Mouse (Mus musculus) heart, embryonic 11.5 days (tissue): ENCODE measurements around the gene Ip6k1. TPM values are rescaled to one million over a fixed set of nuclear protein-coding genes. Genes with fewer than 3 reads are reported as not detected.
A peak's percentile ranks its signal among the peaks of the same experiment; 100 is the strongest.

ENCODE experiments used
- ATAC-seq: fragments of 200-750 bp; cut with Nextera tagmentation; replicated peaks from 2 replicates; pipeline ENCODE4 v1.8.0; 2017; ENCODE audit warnings: moderate library complexity; ENCODE audit not compliant: insufficient number of reproducible peaks, low FRiP score, low TSS enrichment
- H3K27ac ChIP-seq: fragments of 300-500 bp; sonication (generic); 2 replicates; pipeline ENCODE4 v1.5.1; 2014; ENCODE audit warnings: mild to moderate bottlenecking, low read depth, low read length
- H3K27me3 ChIP-seq: fragments of 300-500 bp; sonication (generic); 2 replicates; pipeline ENCODE4 v1.6.1; 2014; ENCODE audit warnings: mild to moderate bottlenecking, low read length, mixed read lengths; ENCODE audit not compliant: control insufficient read depth, insufficient read depth
- H3K36me3 ChIP-seq: fragments of 300-500 bp; sonication (generic); 2 replicates; pipeline ENCODE4 v1.6.1; 2014; ENCODE audit warnings: mild to moderate bottlenecking, low read length, moderate library complexity, mixed read lengths; ENCODE audit not compliant: control insufficient read depth, insufficient read depth
- H3K4me1 ChIP-seq: fragments of 300-500 bp; sonication (generic); 2 replicates; pipeline ENCODE4 v1.6.1; 2014; ENCODE audit warnings: low read length; ENCODE audit not compliant: control insufficient read depth, insufficient read depth
- H3K4me2 ChIP-seq: fragments of 300-500 bp; sonication (generic); 2 replicates; pipeline ENCODE4 v1.6.1; 2014; ENCODE audit warnings: mild to moderate bottlenecking, moderate library complexity
- H3K4me3 ChIP-seq: fragments of 300-500 bp; sonication (generic); 2 replicates; pipeline ENCODE4 v1.5.1; 2014; ENCODE audit warnings: low read depth, low read length
- H3K9ac ChIP-seq: fragments of 300-500 bp; sonication (generic); 2 replicates; pipeline ENCODE4 v1.6.1; 2014; ENCODE audit warnings: mild to moderate bottlenecking, low read depth, low read length, moderate library complexity
- H3K9me3 ChIP-seq: fragments of 300-500 bp; sonication (generic); replicated peaks from 2 replicates; pipeline ENCODE4 v1.6.1; 2016; ENCODE audit warnings: low read length; ENCODE audit not compliant: control insufficient read depth
- whole genome bisulfite sequencing: fragments of 180-500 bp; shearing (Covaris S2); extraction: QIAGEN DNeasy Blood & Tissue Kit; methylation state at CpG from one replicate; pipeline ENCODE4 v1.1.7; 2014; ENCODE audit not compliant: insufficient replicate concordance; 5-methylcytosine and 5-hydroxymethylcytosine counted together
- polyA plus RNA-seq: library from polyadenylated mRNA; unstranded; fragments of >200 nt; fragmentation: Nextera tagmentation; extraction: Ambion mirVana; gene quantifications from 2 replicates; pipeline ENCODE4 v1.2.1, GENCODE M21; 2014

Gene Ip6k1
- polyA plus RNA-seq, result 17.0 and 25.5 TPM in 2 replicates

DNA sequence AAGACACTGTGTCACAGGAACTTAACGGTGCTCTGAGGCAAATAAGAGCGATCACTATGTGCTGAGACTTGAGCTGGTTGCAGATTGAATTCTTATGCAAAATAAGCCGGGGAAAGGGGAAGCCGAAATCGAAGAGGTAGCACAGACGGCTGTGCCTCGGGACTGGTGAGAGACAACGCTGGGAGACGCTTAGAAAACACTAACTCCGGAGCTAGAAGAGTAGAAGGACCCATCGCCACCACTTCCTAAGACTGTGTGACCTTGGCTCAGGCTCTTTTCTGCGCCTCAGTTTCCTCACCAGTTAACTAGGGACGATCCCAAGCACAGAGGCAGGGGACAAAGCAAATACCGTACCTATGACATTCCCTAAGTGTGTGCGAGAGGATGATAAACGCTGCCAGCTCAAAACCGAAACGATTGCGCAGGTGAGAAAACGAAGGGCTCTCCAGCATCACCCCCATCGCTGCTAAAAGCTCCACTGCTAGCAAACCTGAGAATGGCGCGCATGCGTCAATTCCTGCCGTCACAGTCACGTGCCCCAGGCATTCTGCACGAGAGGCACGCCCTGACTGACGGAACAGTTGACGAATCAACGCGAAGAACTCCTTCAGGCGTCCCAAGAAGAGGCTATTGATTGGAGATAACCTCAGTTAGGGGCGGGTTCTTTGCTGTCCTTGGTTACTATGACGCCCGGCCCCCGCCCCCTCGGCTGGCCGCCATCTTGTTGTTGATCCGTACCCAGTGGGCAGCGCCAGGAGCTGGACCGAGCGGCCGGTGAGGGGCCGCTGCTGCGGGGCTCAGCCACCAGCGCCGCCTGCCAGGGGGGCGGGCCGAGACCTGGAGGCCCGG lies at the start of gene Ip6k1:
Gene Ip6k1, plus strand, starts transcription at position 580 of the 849 bp plus-strand sequence.
- Histone ChIP-seq H3K27me3 (no peaks in the 10 kb centered on the region), H3K4me3 (peak within 1 kb of the TSS; percentile 98), H3K27ac (peak within 1 kb of the TSS; percentile 93), H3K9ac (peak within 1 kb of the TSS; percentile 97), H3K4me1 (peaks cover 21% of the 10 kb centered on the region), H3K9me3 (no peaks in the 10 kb centered on the region), H3K36me3 (no peaks in the 10 kb centered on the region), H3K4me2 (peak within 1 kb of the TSS; percentile 95)
- WGBS, result under 1% methylated on average over 50 of the region's 51 CpGs
- peak; percentile 97 for ATAC-seq

DNA sequence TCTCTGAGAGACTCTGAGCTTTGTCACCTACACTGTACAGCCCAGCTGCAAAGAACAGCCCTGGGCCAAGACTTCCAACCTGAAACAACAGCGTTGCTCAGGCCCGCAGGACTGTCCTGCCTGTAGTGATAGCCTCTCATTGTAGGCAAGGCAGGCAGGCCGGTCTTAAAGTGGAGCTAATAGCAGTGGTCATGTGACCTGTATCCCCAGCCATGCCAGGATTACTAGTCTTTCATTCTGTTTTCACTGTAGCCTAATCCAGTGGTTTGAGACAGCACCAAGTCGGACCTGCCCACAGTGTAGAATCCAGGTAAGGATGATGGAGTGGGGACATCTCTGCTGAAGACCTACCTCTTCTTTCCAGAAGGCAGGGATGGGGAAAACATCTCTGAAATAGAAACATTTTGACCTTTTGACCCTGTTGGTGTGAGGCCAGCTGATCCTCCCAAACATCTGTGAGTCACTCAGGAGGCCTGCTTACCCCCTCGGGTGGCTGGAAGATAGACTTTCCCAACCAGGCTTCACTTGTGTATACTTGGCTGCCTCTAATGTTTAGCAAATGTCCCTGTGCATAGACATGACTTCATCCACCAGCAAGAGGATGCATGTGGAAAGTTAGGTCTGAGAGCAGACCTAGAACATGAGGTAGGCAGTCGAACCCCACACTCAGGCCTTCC lies 46.5 kb upstream of the Ip6k1 start:
- Histone ChIP-seq H3K4me3 (no peak overlapping the region), H3K36me3 (peaks cover 17% of the 10 kb centered on the region; the same call in 1 of the 2 replicates), H3K9me3 (no peaks in the 10 kb centered on the region), H3K4me1 (peaks cover 9% of the 10 kb centered on the region), H3K4me2 (no peak overlapping the region), H3K27me3 (no peaks in the 10 kb centered on the region), H3K27ac (no peak overlapping the region), H3K9ac (no peak overlapping the region)
- no peak for ATAC-seq
- WGBS, result 65% methylated on average over 6 of the region's 6 CpGs

DNA sequence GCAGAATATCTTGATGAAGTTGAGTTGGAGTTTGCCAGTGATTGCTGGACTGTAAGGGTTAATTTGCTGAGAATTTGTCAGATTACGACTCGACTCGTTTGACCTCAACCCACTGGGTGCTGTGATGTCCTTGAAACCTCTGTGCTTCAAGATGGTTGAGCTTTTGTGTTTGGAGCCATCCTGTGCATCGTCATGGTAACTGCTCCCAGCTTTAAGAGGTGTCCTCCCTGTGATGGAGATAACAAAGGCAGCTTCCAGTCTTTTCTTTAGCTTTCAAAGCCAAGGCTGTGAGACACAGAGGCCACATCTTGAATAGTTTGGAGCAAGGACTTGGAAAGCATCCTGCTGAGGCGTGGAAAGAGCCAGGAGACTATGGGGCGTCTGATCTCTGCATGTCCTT lies 45.2 kb upstream of the Ip6k1 start:
- Histone ChIP-seq H3K4me1 (0 out of 2 replicates have a peak, but pooled peaks cover 5% of the 10 kb centered on the region), H3K27me3 (no peaks in the 10 kb centered on the region), H3K27ac (no peak overlapping the region), H3K9ac (no peak overlapping the region), H3K4me2 (no peak overlapping the region), H3K36me3 (peaks cover 23% of the 10 kb centered on the region; the same call in 1 of the 2 replicates), H3K4me3 (no peak overlapping the region), H3K9me3 (no peaks in the 10 kb centered on the region)
- ATAC-seq, result no peak
- WGBS, result 69% methylated on average over 6 of the region's 6 CpGs

DNA sequence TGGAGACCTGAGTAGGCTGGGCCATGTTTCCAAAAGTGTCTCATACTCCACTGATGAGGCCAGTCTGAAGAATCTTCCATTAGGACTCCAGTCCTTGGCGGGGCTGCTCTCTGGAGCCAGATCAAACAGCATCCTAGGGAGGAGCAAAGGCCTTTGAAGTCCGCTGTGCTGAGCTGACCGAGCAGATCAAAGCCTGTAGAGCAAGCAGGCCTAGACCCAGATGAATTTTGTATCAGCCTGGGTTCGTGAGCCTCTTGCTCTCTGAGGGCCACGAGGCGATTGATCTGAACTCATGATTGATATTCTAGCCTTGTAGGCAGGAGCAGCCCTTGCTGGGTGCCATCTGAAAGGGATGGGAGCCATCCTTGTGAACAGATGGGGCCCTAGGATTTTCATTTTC lies 42.4 kb upstream of the Ip6k1 start:
- peaks cover 13% of the 10 kb centered on the region; the same call in 1 of the 2 replicates for H3K4me1 ChIP-seq
- no peak overlapping the region for H3K9ac ChIP-seq
- H3K4me3 ChIP-seq, result no peak overlapping the region
- peaks cover 26% of the 10 kb centered on the region; the same call in 1 of the 2 replicates for H3K36me3 ChIP-seq
- no peak for ATAC-seq
- 62% methylated on average over 6 of the region's 6 CpGs for WGBS
- H3K9me3 ChIP-seq, result no peaks in the 10 kb centered on the region
- no peaks in the 10 kb centered on the region for H3K27me3 ChIP-seq
- H3K4me2 ChIP-seq, result no peak overlapping the region
- no peak overlapping the region for H3K27ac ChIP-seq

DNA sequence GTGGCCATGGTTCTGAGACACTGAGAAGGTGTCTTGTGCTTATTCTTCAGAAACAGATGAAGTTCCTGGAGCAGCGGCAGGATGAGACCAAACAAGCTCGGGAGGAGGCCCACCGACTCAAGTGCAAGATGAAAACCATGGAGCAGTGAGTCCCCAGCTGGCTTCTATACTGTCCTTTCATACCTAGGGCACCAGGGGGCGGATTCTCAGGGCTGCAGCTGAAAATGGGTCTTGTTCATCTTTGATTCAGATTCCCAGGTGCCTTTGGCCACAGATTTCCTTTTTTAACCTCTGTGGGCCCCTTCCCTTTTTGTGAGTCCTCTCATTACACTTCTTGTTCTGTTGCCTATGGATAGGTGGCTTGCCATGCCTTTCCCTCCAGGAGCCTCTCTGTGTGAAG lies 41.4 kb upstream of the Ip6k1 start:
- 79% methylated on average over 4 of the region's 4 CpGs for WGBS
- Histone ChIP-seq H3K9me3 (no peaks in the 10 kb centered on the region), H3K4me2 (no peak overlapping the region), H3K27ac (no peak overlapping the region), H3K4me1 (peaks cover 9% of the 10 kb centered on the region; the same call in 1 of the 2 replicates), H3K4me3 (no peak overlapping the region), H3K36me3 (peaks cover 26% of the 10 kb centered on the region; the same call in 1 of the 2 replicates), H3K27me3 (no peaks in the 10 kb centered on the region), H3K9ac (no peak overlapping the region)
- no peak for ATAC-seq

DNA sequence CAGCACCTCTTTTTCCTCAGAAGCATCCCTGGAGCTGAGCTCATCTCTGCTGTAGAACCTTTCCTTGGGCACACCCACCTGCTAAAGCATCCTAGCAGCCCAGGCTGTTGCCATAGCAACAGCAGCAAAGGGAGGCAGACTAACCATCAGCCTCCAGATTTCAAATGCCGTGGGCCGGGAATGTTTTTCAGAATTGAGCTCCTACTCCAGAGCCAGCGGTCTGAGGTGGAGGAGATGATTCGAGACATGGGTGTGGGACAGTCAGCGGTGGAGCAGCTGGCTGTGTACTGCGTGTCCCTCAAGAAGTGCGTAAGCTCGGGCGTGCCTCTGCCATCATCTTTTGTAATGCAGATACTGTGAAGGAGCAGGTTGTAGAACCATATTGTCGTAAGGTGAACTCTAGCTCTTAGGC lies 40.9 kb upstream of the Ip6k1 start:
- peaks cover 8% of the 10 kb centered on the region; the same call in 1 of the 2 replicates for H3K4me1 ChIP-seq
- peaks cover 26% of the 10 kb centered on the region; the same call in 1 of the 2 replicates for H3K36me3 ChIP-seq
- H3K27ac ChIP-seq, result no peak overlapping the region
- H3K4me3 ChIP-seq, result no peak overlapping the region
- H3K27me3 ChIP-seq, result no peaks in the 10 kb centered on the region
- WGBS, result 88% methylated on average over 10 of the region's 10 CpGs
- no peak overlapping the region for H3K4me2 ChIP-seq
- ATAC-seq, result no peak
- H3K9ac ChIP-seq, result no peak overlapping the region
- H3K9me3 ChIP-seq, result no peaks in the 10 kb centered on the region

DNA sequence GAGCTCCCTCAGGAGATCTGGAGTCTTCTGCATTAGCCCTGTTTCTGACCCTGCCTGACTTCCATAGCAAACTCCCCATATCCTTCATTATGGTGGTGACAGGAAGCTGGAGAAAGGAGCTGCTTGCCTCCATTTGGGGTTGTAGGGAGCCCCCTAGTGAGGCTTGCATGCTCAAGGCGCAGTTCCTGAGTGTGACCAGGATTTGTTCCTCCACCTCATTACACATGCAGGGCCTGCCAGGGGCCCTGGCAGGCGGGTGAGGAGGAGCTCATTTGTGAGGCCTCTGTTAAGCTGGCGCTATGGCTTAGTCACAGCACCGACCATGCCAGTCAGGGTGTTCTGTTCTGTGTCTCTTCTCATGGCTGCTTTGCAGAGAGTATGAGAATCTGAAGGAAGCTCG lies 40.4 kb upstream of the Ip6k1 start:
- Histone ChIP-seq H3K36me3 (peaks cover 26% of the 10 kb centered on the region; the same call in 1 of the 2 replicates), H3K4me1 (peaks cover 8% of the 10 kb centered on the region; the same call in 1 of the 2 replicates), H3K9ac (no peak overlapping the region), H3K4me3 (no peak overlapping the region), H3K9me3 (no peaks in the 10 kb centered on the region), H3K4me2 (no peak overlapping the region), H3K27me3 (no peaks in the 10 kb centered on the region), H3K27ac (no peak overlapping the region)
- ATAC-seq, result no peak
- 60% methylated on average over 5 of the region's 5 CpGs for WGBS

DNA sequence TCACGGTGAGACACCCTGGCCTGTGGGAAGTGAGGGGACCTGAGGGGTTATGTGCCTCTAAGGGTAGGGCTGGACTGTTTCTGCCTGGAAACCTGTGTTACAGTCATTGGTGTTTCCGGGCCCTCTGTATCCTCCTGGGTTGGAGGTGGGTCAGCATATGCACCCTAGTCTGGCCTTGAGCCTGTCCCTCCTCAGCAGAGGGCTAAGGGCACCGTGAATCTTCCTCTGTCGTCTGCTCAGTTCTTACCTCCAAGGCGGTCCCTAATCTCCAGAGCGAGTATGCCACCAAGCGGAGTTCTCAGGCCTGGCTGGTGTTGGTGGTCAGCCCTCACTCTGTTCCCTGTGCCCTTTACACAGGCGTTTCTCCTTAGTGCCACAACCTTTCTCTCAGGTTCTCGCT lies 39.4 kb upstream of the Ip6k1 start:
- Histone ChIP-seq H3K9ac (no peak overlapping the region), H3K4me2 (no peak overlapping the region), H3K9me3 (no peaks in the 10 kb centered on the region), H3K4me3 (no peak overlapping the region), H3K27me3 (no peaks in the 10 kb centered on the region), H3K4me1 (peaks cover 8% of the 10 kb centered on the region; the same call in 1 of the 2 replicates), H3K27ac (no peak overlapping the region), H3K36me3 (peaks cover 21% of the 10 kb centered on the region; the same call in 1 of the 2 replicates)
- WGBS, result 89% methylated on average over 9 of the region's 9 CpGs
- no peak for ATAC-seq
